Mouse (Mus musculus): Measurements from ENCODE around the gene Fas.

Fas gene

DNA sequence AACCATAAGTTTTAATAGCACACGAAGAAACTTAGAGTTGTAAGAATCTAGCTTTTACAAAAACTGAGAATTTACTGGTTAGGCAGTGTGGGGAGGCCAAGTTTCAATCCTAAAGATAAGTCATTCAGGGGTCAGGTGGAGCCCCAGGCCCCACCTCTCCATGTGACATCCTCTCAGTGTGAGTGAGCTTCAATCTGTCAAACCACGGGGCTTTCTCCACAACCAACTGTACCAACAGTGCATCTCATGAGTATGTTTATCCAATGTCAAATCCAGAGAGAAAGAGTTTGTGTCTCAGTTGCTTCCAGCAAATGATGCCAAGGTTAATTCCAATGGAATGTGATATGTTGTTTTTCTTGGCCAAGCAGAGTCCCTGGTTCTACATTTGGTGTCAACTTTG is 5.6 kb upstream of the Fas start:
- DNase-seq = no peak

- DNase-seq = no peak
Measured at GRCm38 (mm10) chr19:34287221-34287620, 3.2 kb upstream of the Fas start.

- no peak for DNase-seq
Measured at GRCm38 (mm10) chr19:34287656-34288415, 2.6 kb upstream of the Fas start.

- no peak for DNase-seq
Measured at GRCm38 (mm10) chr19:34288696-34289095, 1.8 kb upstream of the Fas start.

DNA sequence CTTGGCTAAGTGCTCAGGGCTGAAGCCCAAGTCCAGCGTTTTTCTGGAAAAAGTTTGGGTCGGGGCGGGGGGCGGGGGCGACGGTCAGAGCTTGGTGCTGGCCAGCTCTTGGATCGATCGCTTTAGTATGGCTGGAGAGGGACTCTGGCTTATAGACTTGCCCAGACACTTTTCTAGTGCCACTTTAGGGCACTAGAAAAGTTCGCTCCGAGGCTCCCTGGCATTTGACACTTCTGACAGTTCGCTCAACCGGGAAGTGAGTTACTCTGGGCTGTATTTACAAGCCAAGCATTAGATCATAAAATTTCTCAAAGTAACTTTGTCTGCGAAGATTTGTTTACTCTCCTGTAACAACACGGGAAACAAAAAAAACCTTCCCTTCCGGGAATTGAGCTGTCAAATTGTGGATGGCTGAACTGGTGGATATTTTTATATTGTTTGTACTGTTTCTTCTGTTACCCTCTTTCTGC is 441 bp downstream of the Fas start:
- peak; percentile 68 for DNase-seq

GRCm38 (mm10) chr19:34291379-34291778 is 913 bp downstream of the Fas start:
- DNase-seq = no peak

- DNase-seq = no peak
Measured at GRCm38 (mm10) chr19:34291956-34292355, 1.5 kb downstream of the Fas start.

DNA sequence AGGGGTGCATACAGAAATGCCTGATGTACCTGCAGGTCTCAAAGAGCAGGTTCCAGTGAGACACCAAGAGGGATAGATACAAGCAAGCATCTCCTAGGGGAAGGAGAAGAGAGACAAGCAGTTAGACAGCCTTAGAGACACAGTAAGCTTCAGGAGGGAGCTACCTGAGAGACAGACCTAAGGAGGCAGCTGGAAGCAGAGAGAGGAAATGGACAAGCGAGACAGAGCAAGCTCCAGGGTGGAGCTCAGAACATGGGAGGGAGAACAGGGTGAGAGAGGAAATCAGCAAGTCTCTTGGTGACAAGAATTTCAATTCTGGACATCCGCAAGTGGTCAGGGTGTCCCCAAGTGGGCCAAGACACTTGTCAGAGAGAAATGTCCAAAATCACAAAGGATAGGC is 2.2 kb downstream of the Fas start:
- no peak for DNase-seq

- DNase-seq = no peak
Measured at GRCm38 (mm10) chr19:34293376-34293947, 3.0 kb downstream of the Fas start.

DNA sequence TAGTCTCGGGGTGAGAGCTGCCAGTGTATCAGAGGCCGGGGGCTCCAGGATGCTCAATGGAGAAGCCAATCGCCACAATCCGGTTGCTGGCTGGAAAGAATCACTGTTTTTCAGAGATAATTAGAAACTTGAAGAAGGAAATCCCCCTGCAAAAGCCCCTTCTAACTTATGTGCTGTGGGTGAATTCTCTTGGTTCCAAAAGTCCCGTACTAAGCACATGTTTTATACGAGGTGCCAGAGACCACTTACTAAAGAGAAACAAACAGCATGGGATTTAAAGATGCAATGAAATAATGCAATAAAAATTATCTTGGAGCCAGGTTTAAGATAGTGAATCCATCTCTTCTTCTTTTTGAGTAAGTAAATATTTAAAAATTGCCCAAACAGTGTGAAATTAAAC is 5.0 kb downstream of the Fas start:
- no peak for DNase-seq

DNA sequence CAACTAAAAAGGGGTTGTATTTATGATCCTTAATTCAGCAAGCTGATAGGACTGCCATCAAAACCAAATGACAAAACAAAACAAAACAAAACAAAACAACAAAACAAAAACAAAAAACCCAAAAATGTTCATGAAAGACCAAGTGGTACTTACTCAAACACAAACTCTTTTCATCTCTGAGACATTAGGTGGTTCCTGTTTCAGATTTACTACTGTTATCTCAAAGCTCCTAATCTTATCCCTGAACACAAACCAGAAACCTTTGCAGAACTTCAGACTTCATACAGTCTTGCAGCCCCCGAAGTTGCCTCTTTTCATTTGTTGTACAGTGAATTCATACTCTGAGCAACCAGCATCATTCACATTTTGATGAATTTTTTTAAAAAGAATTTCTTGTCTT is 8.1 kb downstream of the Fas start:
- no peak for DNase-seq

GRCm38 (mm10) chr19:34299229-34299628 is 8.8 kb downstream of the Fas start:
- no peak for DNase-seq

- DNase-seq = no peak
Measured at GRCm38 (mm10) chr19:34300430-34300829, 10.0 kb downstream of the Fas start.

- DNase-seq = no peak
Measured at GRCm38 (mm10) chr19:34304917-34305316, 14.5 kb downstream of the Fas start.

GRCm38 (mm10) chr19:34306794-34307193 is 16.3 kb downstream of the Fas start:
- DNase-seq = no peak

DNA sequence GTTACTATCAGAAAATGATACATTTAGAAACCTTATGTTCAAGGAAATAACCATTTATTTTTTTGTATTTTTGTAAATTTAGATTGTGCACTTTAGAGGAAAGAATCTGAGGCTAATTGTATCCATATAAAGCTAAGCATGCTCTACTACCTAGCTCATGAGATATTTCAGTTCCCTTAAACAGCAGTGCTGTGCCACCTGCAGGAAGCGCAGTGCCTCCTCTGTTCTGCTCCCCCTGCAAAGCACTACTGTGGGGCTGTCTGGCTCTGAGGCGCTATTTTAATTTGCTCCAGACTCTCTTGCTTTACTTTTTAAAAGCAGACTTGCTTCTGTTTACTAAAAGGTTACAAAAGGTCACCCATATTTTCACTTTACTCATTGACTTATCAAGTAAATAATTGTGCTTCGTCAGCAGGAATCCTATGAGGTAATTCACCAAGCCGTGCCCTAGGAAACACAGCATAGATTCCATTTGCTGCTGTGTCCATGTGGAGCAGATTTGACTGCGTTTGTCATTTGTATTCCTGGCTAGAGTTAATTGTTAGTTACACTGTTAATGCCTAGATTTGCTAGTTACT is 21.8 kb downstream of the Fas start:
- no peak for DNase-seq

DNA sequence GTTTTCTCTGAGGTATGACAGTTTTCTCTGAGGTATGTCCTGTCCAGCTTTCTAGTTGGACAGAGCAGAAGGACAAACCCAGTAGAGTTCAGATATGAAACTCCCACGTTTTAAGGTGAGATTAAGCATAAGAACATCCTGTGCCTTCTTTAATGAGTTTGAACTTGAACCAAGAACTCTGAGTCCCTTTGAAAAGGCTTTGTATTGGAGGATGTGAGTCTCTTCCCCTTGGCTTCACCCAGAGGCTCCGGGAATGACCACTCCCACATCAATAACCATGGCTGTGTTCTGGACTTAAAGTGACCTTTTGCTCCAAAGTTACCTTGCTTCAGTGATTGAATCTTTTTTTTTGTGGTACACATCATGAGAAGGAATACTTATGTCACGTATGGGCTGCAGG is 37.6 kb downstream of the Fas start:
- peak; percentile 48 for DNase-seq

- DNase-seq = peak; percentile 86
Measured at GRCm38 (mm10) chr19:34334300-34334699, 43.8 kb downstream of the Fas start.

DNA sequence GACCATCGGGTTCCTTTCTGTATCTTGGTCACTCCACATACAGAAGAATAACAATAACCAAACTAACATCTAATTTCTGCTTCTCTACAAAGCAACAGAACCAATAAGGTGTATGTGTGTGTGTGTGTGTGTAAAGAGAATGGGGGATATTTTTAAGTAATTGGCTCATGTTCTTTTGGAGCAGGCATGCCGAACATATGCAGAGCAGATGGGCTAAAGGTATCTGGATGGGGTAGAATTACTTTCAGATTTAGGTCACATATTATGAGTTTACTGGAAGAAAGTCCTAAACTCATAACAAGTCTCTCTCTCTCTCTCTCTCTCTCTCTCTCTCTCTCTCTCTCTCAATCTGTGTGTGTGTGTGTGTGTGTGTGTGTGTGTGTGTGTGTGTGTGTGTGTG is 54.2 kb downstream of the Fas start:
- no peak for DNase-seq

DNA sequence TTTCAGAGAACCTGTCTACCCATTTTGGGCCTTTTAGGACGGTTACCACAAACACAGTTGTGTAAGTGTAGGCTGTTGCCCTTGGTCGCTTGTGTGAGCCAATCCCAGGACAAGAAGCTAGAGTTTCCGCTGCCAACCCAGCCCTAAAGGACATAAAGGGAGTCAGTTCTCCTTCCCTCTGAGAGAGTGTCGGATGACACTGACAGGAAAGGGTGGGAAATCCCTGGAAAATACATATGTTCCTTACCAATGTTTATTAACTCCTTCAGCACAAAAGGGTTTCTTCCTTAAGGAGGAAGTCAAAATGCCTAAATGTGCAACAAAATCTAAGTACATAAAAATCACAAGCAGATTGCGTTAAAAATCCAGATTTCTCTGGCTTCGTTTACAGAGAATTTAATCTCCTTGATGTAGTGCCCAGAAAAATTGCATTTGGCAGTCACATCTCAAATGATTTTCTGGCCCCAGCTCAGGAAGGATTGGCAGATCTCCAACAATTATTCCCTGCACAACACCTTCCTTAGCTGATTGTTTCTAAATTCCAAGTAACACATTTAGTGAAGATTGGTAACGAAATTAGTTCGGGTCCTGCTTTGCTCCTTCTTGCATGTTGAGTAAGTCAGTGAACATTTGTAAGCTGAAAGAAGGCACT is 55.3 kb downstream of the Fas start:
- peak; percentile 41 for DNase-seq

DNA sequence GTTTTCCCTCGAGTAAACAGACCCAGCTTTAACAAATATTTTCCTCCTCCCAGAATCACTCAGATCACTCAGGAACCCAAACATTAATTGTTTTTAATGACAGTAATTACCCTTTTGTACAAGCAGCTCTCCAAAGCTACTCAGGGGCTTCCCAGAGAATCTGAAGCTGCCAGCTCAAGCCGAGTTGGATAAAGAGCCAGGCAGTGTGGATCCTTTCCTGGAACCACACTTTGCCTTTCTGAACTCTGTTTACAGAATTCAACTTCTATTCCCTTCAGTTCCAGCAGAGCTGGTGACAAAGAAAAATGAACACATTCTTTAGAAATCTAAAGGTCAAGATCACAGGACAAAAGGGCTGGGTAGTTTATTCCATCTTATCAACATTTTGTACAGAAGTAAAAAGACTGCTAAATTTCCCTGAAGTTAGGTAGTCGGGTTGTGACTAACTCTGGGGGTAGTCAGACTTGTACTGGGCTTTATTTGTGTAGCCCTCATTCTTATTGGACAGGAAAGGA is 62.9 kb downstream of the Fas start:
- DNase-seq = peak; percentile 53

- no peak for DNase-seq
Measured at GRCm38 (mm10) chr19:34362639-34363038, 72.2 kb downstream of the Fas start.

- DNase-seq = peak; percentile 22
Measured at GRCm38 (mm10) chr19:34369551-34369950, 79.1 kb downstream of the Fas start.

- no peak for DNase-seq
Measured at GRCm38 (mm10) chr19:34370397-34370796, 79.9 kb downstream of the Fas start.
